Mouse (Mus musculus): Measurements from ENCODE around the gene Pdcd6ip. TPM values are rescaled to one million over a fixed set of nuclear protein-coding genes. Genes with fewer than 3 reads are reported as not detected.
"Not testable (repeated sequence)": the region's sequence is repeated elsewhere in the genome, so short reads cannot be mapped to it uniquely, and the experiment has no call there.

The Pdcd6ip gene
- 10 to 100 TPM; 66.6 to 68.6 TPM for total RNA-seq (2021)
- long read RNA-seq, experiment 1, full-length matches to known transcripts = 47 of 75 reads
- long read RNA-seq, experiment 1, partial matches to known transcripts = 8 of 75 reads
- long read RNA-seq, experiment 1, other reads (novel, unspliced or antisense) = 20 of 75 reads
- long read RNA-seq, experiment 2, full-length matches to known transcripts = 30 of 51 reads
- long read RNA-seq, experiment 2, partial matches to known transcripts = 6 of 51 reads
- long read RNA-seq, experiment 2, other reads (novel, unspliced or antisense) = 15 of 51 reads

DNA sequence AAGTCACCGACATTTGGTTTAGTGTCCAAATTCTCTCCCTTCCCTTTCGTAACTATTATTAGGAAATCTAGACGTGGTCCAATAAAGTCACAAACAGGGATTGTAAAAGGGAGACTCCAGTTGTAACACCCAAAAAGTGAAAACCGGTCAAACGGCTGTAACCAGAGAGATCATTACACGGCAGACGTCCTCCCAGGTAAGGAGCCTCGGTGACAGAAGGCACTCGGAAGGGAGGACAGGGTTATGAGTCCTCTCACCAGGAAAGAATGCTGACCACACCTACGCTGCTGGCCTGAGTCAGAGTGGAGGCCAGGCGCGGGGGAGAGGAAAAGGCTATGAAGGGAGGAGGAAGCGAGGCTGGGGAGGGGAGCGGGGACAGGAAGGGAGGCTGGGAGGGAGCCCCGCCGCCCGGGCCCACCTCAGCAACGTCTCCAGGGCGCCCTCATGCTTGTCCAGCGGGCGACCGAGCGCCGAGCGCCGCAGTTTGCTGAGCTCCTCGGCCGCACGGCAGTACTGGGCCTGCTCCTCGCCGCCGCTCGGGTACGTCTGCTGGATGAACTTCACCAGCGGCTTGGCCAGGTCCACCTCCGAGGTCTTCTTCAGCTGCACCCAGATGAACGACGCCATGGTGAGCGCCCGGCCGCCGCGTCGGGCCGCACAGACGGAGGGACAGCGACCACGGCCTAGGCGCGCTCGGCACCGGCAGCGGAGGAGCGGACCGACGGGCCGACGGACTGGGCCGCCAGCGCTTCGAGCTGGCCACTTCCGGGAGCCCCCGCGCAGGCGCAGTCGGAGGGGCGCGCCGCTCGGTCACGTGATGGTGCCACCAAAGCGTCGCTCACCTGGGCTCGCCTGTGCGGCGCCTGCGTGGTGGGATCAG lies at the start of gene Pdcd6ip:
Gene Pdcd6ip (minus strand): TSS at position 779 of the 880 bp plus-strand sequence.
- intact Hi-C loops (cut with DNase I) = loop anchor here (5.0 kb wide), 1 partner anchor 35 kb away; the partner anchor contains the start of gene Clasp2

DNA sequence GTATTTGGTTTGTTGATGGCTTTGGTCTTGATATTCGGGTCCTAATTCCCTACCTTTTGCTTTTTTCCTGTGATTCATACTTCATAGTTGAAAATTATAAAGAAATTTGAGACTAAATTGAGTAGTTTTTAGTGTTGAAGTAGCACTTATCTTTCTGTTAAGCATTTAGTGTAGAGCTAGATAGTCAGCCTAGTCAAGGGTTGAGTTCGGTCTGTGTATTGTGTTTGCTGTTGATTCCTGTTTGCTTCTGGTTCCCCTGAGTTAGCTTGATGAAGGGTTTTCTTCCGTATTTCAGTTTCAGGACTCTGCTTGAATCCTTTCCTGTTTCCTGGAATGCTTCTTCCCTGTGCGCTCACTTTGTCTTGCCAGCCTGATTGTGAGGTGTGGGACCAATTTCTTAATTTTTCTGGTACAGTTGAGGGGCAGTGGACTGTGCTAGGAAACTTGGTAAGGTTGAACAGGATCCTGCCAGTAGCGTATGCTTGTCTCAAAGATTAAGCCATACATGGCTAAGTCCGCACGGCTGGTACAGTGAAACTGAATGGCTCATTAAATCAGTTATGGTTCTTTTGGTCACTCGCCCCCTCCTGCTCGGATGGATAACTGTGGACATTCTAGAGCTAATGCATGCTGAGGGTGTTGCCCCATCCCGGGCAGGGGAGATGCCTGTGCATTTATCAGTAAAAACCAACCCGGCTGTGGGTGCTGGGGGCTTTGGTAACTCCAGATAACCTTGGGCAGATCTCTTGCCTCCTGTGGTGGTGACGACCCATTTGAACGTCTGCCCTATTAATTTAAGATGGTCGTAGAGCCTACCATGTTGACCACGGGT lies 48.0 kb upstream of the Pdcd6ip start:
- DNase-seq = no peak
- intact Hi-C loops (cut with DNase I) = no loop called here

More for the DNA sequence above, at the start of gene Pdcd6ip:
- peak; percentile 96 for DNase-seq

- peak in 1 of 2 experiments; percentile 43 for DNase-seq
- intact Hi-C loops (cut with DNase I) = loop anchor here (5.0 to 10.0 kb wide), 2 partner anchors 43 to 365 kb away; no protein-coding TSS in a partner anchor
These were observed 41.3 kb upstream of the Pdcd6ip start for GRCm38 (mm10) chr9:113749356-113749755.

- DNase-seq = peak in 1 of 2 experiments; percentile 8
- intact Hi-C loops (cut with DNase I) = loop anchor here (5.0 to 10.0 kb wide), 5 partner anchors 36 to 372 kb away; partner anchors contain the start of genes Pdcd6ip and Ubp1
These were observed 35.2 kb upstream of the Pdcd6ip start for GRCm38 (mm10) chr9:113743291-113743690.

DNA sequence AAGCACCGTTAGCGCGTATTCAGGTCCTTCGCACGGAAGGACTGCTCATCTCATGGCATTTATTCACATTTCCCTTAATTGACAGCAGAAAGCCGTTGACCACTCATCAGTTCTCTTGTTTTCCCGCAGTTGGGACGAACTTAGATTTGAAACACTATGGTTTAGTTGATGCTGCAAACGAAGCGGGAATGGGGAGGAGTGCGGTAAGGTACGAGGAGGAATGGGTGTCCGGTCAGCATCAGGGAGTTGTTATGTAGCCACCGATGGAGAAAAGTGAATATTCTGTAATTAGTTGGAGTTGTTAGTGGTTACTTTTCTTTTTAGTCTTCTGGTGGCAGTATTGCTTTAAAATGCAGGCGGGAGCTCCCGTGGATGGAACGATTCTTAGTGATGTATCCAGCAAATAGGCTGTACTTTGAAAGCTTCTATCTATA lies 34.3 kb upstream of the Pdcd6ip start:
- DNase-seq = peak in 1 of 2 experiments; percentile 7
- intact Hi-C loops (cut with DNase I) = loop anchor here (5.0 to 10.0 kb wide), 5 partner anchors 35 to 372 kb away; partner anchors contain the start of genes Pdcd6ip and Ubp1

GRCm38 (mm10) chr9:113741637-113742137 lies 33.6 kb upstream of the Pdcd6ip start:
- peak; percentile 63 to 65 for DNase-seq
- intact Hi-C loops (cut with DNase I) = loop anchor here (5.0 to 10.0 kb wide), 5 partner anchors 34 to 373 kb away; partner anchors contain the start of genes Pdcd6ip and Ubp1

DNA sequence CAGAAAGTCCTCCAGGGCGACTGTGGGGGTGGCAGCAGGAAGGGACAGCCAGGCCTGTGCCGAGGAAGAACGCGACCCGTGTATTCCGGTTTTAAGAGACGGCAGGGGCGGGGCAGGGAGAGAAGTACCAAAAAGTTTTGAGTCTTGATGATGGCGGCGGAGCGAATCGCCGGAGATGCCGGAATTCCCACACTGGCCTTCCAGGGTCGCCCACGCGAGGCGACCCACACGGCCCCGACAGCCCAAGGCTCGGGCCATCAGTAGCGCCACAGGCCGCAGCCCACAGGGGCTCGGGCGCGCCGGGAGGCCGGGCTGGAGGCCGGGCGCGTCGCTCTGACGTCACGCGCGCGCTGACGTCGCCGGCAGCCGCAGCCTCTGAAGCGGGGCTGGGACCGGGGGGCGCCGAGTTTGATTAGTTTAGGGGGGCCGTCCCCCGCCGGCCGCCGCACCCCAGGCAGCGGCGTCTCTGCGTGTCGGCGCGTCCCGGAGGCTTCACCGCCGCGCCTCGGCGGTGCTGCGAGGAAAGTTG lies 33.1 kb upstream of the Pdcd6ip start, which contains the start of gene Clasp2:
Gene Clasp2 (plus strand): TSS at position 366 of the 529 bp plus-strand sequence.
- peak; percentile 85 to 90 for DNase-seq
- intact Hi-C loops (cut with DNase I) = loop anchor here (5.0 to 10.0 kb wide), 5 partner anchors 34 to 374 kb away; partner anchors contain the start of genes Pdcd6ip and Ubp1

GRCm38 (mm10) chr9:113738941-113739340 lies 30.9 kb upstream of the Pdcd6ip start:
- DNase-seq = peak; percentile 23 to 51

GRCm38 (mm10) chr9:113738021-113738420 lies 30.0 kb upstream of the Pdcd6ip start:
- intact Hi-C loops (cut with DNase I) = no loop called here
- peak; percentile 25 to 43 for DNase-seq

More at GRCm38 (mm10) chr9:113738941-113739340, 30.9 kb upstream of the Pdcd6ip start:
- intact Hi-C loops (cut with DNase I) = no loop called here

DNA sequence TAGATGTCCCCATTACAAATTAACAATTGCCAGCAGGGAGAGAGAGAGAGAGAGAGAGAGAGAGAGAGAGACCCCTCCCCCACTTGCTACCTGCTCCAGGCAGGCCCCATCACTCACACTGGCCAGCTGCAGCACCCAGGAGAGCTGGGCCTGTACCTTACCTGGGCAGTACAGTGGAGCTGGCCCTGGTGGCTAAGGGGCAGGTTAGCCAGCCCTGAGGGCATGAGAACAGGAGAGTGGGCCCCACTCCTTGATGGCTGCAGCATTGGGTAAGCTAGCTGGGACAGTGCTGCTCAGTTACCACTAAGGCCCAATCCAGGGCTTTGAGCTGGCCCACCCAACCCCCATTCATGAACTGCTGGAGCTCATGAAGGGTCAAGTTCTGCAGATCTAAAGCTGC lies 27.9 kb upstream of the Pdcd6ip start:
- DNase-seq = no peak
- intact Hi-C loops (cut with DNase I) = no loop called here

DNA sequence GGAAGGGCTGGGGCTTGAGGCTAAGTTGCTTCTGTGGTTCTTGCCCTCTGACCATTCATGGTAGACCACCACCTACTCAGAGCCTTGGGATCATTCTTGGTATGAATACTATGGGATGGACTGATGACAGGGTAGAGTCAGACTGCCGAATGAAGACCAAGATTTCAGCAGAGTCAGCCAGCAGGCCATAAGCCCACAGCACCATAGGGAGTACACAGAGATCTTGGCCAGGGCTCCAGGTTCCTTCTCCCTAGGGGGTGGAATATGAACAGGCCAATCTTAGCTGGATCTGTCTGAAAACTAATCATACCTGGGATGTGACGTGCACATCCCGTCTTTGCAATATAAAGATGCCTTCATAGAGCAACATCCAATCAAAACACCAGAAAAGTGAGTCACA lies 23.5 kb upstream of the Pdcd6ip start:
- intact Hi-C loops (cut with DNase I) = no loop called here
- DNase-seq = no peak

GRCm38 (mm10) chr9:113726991-113727680 lies 19.1 kb upstream of the Pdcd6ip start:
- intact Hi-C loops (cut with DNase I) = no loop called here
- no peak for DNase-seq

- intact Hi-C loops (cut with DNase I) = no loop called here
- DNase-seq = no peak
These were observed 18.1 kb upstream of the Pdcd6ip start for GRCm38 (mm10) chr9:113726131-113726530.

DNA sequence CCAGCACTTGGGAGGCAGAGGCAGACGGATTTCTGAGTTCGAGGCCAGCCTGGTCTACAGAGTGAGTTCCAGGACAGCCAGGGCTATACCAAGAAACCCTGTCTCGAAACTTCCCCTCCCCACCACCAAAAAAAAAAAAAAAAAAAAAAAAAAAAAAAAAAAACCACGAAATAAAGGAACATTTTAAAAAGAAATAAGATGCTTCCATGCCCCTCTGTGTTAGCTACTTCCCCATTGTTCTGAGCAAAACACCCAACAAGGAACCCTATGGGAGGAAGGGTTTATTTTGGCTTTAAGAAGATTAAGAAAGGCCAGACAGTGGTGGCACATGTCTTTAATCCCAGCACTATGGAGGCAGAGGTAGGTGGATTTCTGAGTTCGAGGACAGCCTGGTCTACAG lies 17.6 kb upstream of the Pdcd6ip start:
- intact Hi-C loops (cut with DNase I); DNase-seq: not testable (repeated sequence)

GRCm38 (mm10) chr9:113724646-113725045 lies 16.6 kb upstream of the Pdcd6ip start:
- no peak for DNase-seq
- intact Hi-C loops (cut with DNase I) = no loop called here

DNA sequence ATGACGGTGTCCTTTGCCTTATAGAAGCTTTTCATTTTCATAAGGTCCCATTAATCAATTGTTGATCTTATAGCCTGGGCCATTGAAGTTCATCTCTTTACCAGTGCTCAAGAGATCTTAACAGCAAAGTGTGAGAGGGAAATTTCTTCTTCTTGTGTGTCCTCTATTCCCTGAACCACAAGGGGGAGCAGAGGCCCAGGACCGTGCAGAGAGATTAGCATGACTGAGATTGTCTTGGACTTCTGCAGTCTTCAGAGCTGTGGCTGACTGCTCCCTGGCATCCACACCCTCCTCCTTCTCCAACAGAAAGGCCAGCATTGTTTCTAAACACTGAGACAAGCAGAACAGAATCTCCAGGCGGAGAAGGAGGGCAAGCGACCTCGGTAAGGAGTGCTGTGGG lies 11.0 kb upstream of the Pdcd6ip start:
- DNase-seq = peak; percentile 42 to 56
- intact Hi-C loops (cut with DNase I) = loop anchor here (10.0 kb wide), 1 partner anchor 396 kb away; no protein-coding TSS in a partner anchor

DNA sequence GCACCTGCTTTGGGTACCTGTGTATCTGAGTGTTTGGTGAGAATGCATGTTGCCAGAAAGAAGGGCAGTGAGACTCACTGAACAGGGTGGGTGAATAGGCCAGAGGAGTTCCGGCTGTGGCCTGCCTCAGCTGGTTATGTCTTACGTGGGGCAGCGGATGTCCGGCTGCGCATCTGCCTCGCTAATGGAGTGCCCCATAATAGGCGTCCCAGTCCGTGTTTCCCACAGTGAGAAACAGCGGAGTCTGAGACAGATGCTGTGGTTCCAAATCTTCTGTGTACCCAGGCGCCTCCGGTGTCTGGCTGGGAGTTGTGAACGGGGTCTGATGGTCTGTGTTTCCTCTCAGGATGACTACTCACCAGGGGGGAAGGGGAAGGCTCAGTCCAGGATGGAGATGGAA lies 2.8 kb upstream of the Pdcd6ip start:
- intact Hi-C loops (cut with DNase I) = loop anchor here (10.0 kb wide), 1 partner anchor 404 kb away; no protein-coding TSS in a partner anchor
- no peak for DNase-seq

Measured in heart, postnatal 14 days (tissue).